Mouse (Mus musculus) cortical plate, adult 2 months (tissue): ENCODE results near the gene Igfals.

Experiments used
- CTCF ChIP-seq: fragments of 200-500 bp; IDR thresholded peaks from 2 replicates; pipeline ENCODE4 v1.5.1; 2011; ENCODE audit warnings: mild to moderate bottlenecking, control low read depth, low read length; ENCODE audit not compliant: insufficient read depth; ENCODE audit errors: extremely low read depth
- POLR2A ChIP-seq: fragments of 200-500 bp; IDR thresholded peaks from 2 replicates; pipeline ENCODE4 v1.6.1; 2011; ENCODE audit warnings: mild to moderate bottlenecking, low read length, control low read depth; ENCODE audit not compliant: insufficient read depth; ENCODE audit errors: extremely low read depth

GRCm38 (mm10) chr17:24865776-24866175 lies at the start of gene Igfals:
- TF ChIP-seq CTCF: no peak
- TF ChIP-seq POLR2A: no peak
